Mouse (Mus musculus) heart, adult 2 months (tissue): ENCODE results near the gene Fgfr2. TPM values are rescaled to one million over a fixed set of nuclear protein-coding genes. Genes with fewer than 3 reads are reported as not detected.
"Not testable (repeated sequence)": the region's sequence is repeated elsewhere in the genome, so short reads cannot be mapped to it uniquely, and the experiment has no call there.

Source experiments
- DNase-seq, 2 experiments: peaks; one replicate each; pipeline ENCODE4 v3.0.0; 2021
- H3K27ac ChIP-seq: fragments of 200-600 bp; 2 replicates; pipeline ENCODE4 v1.8.1; 2022
- H3K27me3 ChIP-seq: fragments of 200-500 bp; 2 replicates; pipeline ENCODE4 v1.6.1; 2012; ENCODE audit warnings: mild to moderate bottlenecking, low read length, inconsistent platforms, mixed read lengths; ENCODE audit not compliant: control insufficient read depth, insufficient read depth
- H3K36me3 ChIP-seq: fragments of 200-500 bp; 2 replicates; pipeline ENCODE4 v1.6.1; 2012; ENCODE audit warnings: low read length, inconsistent platforms; ENCODE audit not compliant: control insufficient read depth, insufficient read depth
- H3K4me1 ChIP-seq: fragments of 200-500 bp; 2 replicates; pipeline ENCODE4 v1.6.1; 2011; ENCODE audit warnings: low read length; ENCODE audit not compliant: control insufficient read depth, insufficient read depth
- H3K4me3 ChIP-seq: fragments of 200-600 bp; 2 replicates; pipeline ENCODE4 v1.8.1; 2022
- H3K79me2 ChIP-seq: fragments of 200-500 bp; replicated peaks from 2 replicates; pipeline ENCODE4 v1.6.1; 2012; ENCODE audit warnings: mild to moderate bottlenecking, inconsistent platforms, low read length, moderate library complexity, mixed read lengths; ENCODE audit not compliant: control insufficient read depth, insufficient read depth
- H3K9ac ChIP-seq: fragments of 200-500 bp; 2 replicates; pipeline ENCODE4 v1.6.1; 2012; ENCODE audit warnings: low read depth, mild to moderate bottlenecking, control low read depth, inconsistent platforms, low read length, mixed read lengths
- CTCF ChIP-seq: fragments of 200-600 bp; IDR thresholded peaks from 2 replicates; pipeline ENCODE4 v1.8.1; 2022; ENCODE audit warnings: antibody characterized with exemption, mild to moderate bottlenecking, moderate library complexity
- EP300 ChIP-seq: fragments of 200-500 bp; IDR thresholded peaks from 2 replicates; pipeline ENCODE4 v1.6.1; 2011; ENCODE audit warnings: low read depth, low read length, control low read depth; ENCODE audit not compliant: insufficient read depth
- POLR2A ChIP-seq: fragments of 200-500 bp; IDR thresholded peaks from 2 replicates; pipeline ENCODE4 v1.6.1; 2011; ENCODE audit warnings: mild to moderate bottlenecking, low read depth, low read length, control low read depth; ENCODE audit not compliant: insufficient read depth
- WGBS: fragments of 180-500 bp; shearing (Covaris S2); methylation state at CpG from one replicate; pipeline ENCODE4 v1.1.7; 2018; 5-methylcytosine and 5-hydroxymethylcytosine counted together
- intact Hi-C: fragments of 180-260 bp; cut with DNase I; formaldehyde crosslinking; loops from one replicate; pipeline ENCODE4 v1.15.1; 2025
- polyA plus RNA-seq: library from polyadenylated mRNA; depleted of rRNA; stranded (reverse); fragments of >200 nt; gene quantifications from 2 replicates; pipeline ENCODE4 v1.2.3, GENCODE M21; 2012
- total RNA-seq, 2 experiments: library from RNA; stranded (reverse); gene quantifications; 2 replicates each; pipeline ENCODE4 v1.2.3; 2021

Gene Fgfr2
- total and polyA plus RNA-seq, 3 experiments, result 1.1 to 2.0 (median 1.3) TPM

DNA sequence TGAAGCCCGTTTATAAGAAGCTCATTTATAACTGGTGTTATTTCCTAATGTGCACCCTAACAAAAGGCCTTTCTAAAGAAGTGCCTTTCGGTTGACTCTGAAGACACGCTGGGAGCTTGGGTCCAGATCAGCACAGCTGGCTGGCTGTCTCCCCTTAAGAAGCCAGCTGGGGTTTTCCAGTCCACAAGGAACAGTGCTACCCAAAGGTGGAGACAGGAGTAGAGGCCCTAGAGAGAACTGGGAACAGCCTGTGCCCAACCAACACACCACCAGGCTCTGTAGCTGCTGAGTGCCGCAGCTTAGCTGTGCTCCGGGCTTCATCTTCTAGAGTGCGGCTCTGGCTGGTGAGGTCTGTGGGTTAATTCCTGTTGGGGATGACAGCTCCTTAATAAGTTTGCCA, 22.1 kb downstream of the Fgfr2 start:
- DNase-seq, result peak in 1 of 2 experiments; percentile 27
- intact Hi-C loops, result no loop called here
- Histone ChIP-seq H3K4me3 (no peak overlapping the region), H3K36me3 (peaks cover 7% of the 10 kb centered on the region; the same call in 1 of the 2 replicates), H3K4me1 (peaks cover 32% of the 10 kb centered on the region), H3K9ac (no peak overlapping the region), H3K27ac (no peak overlapping the region), H3K79me2 (peaks cover 4% of the 10 kb centered on the region), H3K27me3 (no peaks in the 10 kb centered on the region)
- WGBS, result 59% methylated on average over 6 of the region's 6 CpGs
- no peak for TF ChIP-seq POLR2A
- TF ChIP-seq EP300, result peak; percentile 26; the same call in 1 of the 2 replicates

DNA sequence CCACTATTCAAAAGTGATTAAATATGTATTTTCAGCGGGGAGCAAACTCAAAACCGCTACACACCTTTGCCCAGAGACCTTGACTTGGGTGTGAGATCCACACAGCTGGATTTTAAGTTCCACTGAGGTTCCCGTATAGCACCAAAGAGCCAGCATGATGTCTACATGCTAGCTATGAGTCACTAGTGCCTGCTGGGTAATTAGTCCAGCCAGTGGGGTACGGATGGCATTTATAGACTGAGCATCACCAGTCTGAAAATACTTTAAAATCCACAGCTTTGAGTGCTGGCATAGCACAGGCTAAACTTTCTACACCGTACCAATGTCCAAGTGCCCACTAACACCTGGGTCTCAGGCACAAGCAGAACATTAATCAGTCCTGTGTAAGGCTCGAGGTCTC, 23.0 kb downstream of the Fgfr2 start:
- intact Hi-C loops, result no loop called here
- peaks cover 33% of the 10 kb centered on the region for H3K4me1 ChIP-seq
- H3K27me3 ChIP-seq, result no peaks in the 10 kb centered on the region
- H3K9ac ChIP-seq, result no peak overlapping the region
- no peak for TF ChIP-seq CTCF
- TF ChIP-seq EP300, result no peak
- no peak for TF ChIP-seq POLR2A
- H3K4me3 ChIP-seq, result no peak overlapping the region
- H3K36me3 ChIP-seq, result peaks cover 7% of the 10 kb centered on the region; the same call in 1 of the 2 replicates
- peak overlapping the region; percentile 59 for H3K27ac ChIP-seq
- WGBS, result 70% methylated on average over 6 of the region's 6 CpGs
- H3K79me2 ChIP-seq, result peaks cover 4% of the 10 kb centered on the region
- DNase-seq, result no peak

DNA sequence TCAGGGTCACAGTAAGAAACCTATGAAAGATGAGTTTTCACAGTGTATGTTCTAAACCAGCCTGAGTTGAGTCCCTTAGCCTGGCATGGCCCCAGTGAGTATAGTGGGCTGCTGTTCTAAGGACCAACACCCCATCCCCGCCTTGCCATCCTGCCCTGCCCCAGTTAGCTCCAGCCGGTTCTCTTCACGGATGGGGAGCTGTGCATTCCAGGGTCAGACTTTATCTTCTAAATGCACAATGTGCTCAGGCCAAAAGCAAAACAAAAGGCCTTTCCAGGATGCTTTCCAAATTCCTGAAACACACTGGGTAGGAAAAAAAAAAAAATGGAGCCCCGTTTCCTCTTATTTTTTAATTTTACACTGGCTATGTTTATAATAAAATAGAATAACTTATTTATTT, 23.9 kb downstream of the Fgfr2 start:
- peaks cover 33% of the 10 kb centered on the region for H3K4me1 ChIP-seq

DNA sequence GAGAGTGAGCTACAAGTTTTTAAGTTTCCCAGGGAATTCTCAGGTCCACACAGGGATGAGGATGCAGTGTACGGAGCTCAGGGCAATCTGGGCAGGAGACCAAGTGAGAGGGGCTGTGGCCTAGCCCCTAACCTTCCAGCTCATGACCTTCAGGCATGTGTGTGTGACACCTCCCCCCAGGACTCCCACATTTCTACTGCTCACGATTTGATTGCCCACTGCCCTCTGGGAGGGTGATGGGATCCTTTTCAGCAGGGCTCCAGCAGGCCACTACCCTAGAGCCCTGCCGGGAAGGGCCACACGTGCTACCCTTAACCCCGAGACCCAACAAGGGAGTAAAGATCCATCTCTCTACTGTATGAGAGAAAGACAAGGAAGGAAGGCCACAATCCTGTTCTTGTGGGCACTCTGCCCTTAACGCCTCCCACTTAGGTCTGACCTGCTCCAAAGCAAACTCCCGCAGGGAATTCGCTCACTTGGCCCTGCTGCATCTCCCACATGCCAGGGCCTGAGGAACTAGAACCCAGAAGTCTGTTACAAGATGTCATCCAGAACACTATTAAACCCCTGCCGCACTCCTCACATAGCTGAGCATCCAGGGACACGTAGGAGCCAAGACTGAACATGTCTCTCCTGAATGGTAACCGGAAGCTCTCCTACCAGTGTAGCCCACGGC, 24.9 kb downstream of the Fgfr2 start:
- intact Hi-C loops, result no loop called here
- Histone ChIP-seq H3K4me3 (no peak overlapping the region), H3K4me1 (peaks cover 34% of the 10 kb centered on the region), H3K27me3 (no peaks in the 10 kb centered on the region), H3K9ac (no peak overlapping the region), H3K79me2 (peaks cover 4% of the 10 kb centered on the region), H3K36me3 (peaks cover 10% of the 10 kb centered on the region; the same call in 1 of the 2 replicates), H3K27ac (peak overlapping the region; percentile 29)
- DNase-seq, result peak in 1 of 2 experiments; percentile 44
- TF ChIP-seq POLR2A (no peak), EP300 (no peak), CTCF (no peak)
- 34% methylated on average over 12 of the region's 12 CpGs for WGBS

More for the DNA sequence above, 23.9 kb downstream of the Fgfr2 start:
- TF ChIP-seq EP300, result no peak
- TF ChIP-seq POLR2A, result no peak
- no peak for TF ChIP-seq CTCF
- peaks cover 7% of the 10 kb centered on the region; the same call in 1 of the 2 replicates for H3K36me3 ChIP-seq
- no peaks in the 10 kb centered on the region for H3K27me3 ChIP-seq
- intact Hi-C loops, result no loop called here
- 9% methylated on average over 4 of the region's 4 CpGs for WGBS
- no peak overlapping the region for H3K4me3 ChIP-seq
- peaks cover 3% of the 10 kb centered on the region for H3K79me2 ChIP-seq
- H3K9ac ChIP-seq, result no peak overlapping the region
- peak overlapping the region; percentile 59 for H3K27ac ChIP-seq
- DNase-seq, result peak; percentile 47 to 55

DNA sequence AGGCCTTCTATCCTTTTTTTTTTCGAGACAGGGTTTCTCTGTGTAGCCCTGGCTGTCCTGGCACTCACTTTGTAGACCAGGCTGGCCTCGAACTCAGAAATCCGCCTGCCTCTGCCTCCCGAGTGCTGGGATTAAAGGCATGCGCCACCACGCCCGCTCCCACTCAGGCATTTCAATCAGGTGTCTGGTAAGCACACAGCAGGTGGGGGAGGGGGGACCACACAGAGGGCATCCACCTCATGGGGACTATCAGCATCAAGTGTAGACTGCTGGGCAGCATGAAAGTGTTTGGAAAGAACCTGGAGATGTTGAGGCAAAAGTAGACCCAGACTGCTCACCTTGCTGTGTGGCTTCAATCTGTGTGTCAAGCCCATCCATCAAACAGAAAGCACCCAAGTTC, 27.5 kb downstream of the Fgfr2 start:
- H3K27me3 ChIP-seq, DNase-seq, H3K9ac ChIP-seq, intact Hi-C loops, H3K79me2 ChIP-seq, H3K27ac ChIP-seq, H3K4me3 ChIP-seq: not testable (repeated sequence)
- WGBS, result 89% methylated on average over 7 of the region's 7 CpGs
- Histone ChIP-seq H3K4me1 (peaks cover 31% of the 10 kb centered on the region), H3K36me3 (peaks cover 10% of the 10 kb centered on the region; the same call in 1 of the 2 replicates)

DNA sequence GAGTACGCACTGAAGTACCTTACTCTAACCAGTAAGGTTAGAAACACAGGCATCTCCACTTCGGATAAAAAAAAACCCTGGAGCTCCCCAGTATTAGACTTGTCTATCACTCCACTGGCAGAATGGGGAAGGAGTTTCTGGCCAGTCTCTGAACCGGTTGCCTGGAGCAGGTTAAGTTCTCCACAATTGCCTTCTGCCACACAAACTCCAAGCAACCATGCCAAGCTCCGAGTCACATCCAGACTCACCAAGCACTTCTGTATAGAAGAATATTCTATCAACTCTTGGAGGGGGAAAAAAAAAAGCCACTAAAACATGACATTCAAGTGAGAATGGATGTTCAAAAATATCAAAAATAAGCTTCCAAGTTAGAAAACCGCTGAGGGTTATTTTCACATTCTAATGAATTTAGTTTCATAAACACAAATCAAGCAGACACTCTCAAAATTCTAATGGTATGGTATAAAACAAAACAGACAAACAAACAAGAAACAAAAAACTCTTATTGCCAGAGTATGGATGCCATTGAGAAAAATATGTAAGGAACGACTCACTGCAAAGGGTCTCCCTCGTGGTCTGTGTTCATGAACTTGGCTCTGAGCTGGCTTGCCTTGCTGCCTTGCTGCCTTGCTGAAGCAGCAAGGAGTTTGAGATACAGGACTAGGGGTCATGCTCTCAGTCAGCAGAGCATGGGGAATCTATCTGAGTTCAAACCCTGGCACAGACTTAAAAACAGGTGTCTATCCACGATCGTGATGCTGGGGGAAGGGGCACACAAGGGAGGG, 28.2 kb downstream of the Fgfr2 start:
- Histone ChIP-seq H3K4me3 (no peak overlapping the region), H3K79me2 (peaks cover 10% of the 10 kb centered on the region), H3K36me3 (peaks cover 17% of the 10 kb centered on the region; the same call in 1 of the 2 replicates), H3K27ac (no peak overlapping the region; the same call in 1 of the 2 replicates), H3K27me3 (no peaks in the 10 kb centered on the region), H3K9ac (no peak overlapping the region), H3K4me1 (peaks cover 31% of the 10 kb centered on the region)
- no peak for DNase-seq
- 61% methylated on average over 9 of the region's 9 CpGs for WGBS
- TF ChIP-seq EP300, result no peak
- no peak for TF ChIP-seq POLR2A
- TF ChIP-seq CTCF, result no peak
- intact Hi-C loops, result no loop called here
